Mouse (Mus musculus): Measurements from ENCODE around the gene Cntn4.

DNA sequence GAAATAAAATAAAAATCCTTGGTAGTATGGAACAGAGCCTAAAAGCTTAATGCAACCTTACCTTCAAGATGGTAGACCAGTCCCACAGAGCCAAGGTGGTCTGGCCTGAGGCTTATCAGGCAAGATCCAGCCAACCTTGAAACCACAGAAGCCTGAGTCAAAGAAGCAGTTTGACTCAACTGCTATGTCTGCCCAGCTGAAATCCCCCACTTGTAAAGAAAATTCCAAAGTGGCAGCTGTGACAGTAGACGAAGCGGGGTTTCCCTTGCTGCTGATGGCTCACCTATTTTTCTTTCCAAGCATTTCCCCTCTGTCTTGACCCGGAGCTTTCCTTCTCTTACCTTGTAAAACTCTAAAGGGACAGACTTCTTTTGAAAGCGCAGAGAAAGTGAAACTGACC is 1048.2 kb downstream of the Cntn4 start:
- TF ChIP-seq POLR2A (IDR thresholded peaks at IDR 0.05; ENCODE audit: borderline replicate concordance, insufficient read depth, low read length) (no peak), CTCF (IDR thresholded peaks at IDR 0.05; ENCODE audit: borderline replicate concordance, insufficient read depth, low read depth, low read length) (no peak)

Measured in cerebellum, adult 2 months (tissue).